Mouse (Mus musculus): ENCODE measurements around the gene Apod.

Apod gene

DNA sequence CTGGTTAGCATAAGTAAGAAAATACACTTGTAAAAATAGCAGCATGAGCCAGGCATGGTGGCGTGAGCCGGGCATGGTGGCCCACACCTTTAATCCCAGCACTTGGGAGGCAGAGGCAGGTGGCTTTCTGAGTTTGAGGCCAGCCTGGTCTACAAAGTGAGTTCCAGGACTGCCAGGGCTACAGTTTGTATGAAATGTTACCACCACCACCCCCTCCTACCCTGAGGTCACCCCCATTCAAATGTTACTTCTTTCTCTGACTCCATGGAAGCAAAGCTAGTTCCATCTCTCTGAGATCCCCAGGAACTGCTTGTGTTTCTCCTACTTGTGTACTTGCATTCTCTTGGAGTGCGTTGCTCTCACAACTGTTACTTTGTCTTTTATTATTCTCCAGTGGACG, 34.4 kb downstream of the Apod start:
- DNase-seq (ENCODE audit: low spot score), result no peak

- no peak for DNase-seq (ENCODE audit: low spot score)
Measured at GRCm38 (mm10) chr16:31278581-31278980, 36.0 kb downstream of the Apod start.

- no peak for DNase-seq (ENCODE audit: low spot score)
Measured at GRCm38 (mm10) chr16:31278081-31278480, 36.5 kb downstream of the Apod start.

- DNase-seq (ENCODE audit: low spot score), result no peak
Measured at GRCm38 (mm10) chr16:31276962-31277361, 37.6 kb downstream of the Apod start.

DNA sequence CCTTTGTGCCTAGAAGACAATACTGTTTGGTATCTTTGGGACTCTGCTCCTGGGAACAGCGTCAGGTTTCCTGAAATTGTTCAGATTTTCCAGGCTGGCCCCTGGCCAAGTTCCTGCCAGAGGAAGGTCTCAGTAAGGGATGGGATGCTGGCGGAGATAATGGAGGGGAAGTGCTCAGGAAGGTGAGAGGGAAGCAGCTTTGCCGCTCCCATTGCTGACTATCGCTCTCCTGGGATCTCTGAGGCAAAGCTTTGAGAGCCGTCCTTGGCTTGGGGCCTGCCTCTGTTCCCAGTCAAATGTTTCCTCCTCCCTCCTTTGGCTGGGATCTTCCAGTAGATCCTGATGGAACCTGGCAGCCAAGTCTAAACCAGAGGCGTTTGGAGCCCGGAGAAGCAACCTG, 38.1 kb downstream of the Apod start:
- peak; percentile 51 for DNase-seq (ENCODE audit: low spot score)

DNA sequence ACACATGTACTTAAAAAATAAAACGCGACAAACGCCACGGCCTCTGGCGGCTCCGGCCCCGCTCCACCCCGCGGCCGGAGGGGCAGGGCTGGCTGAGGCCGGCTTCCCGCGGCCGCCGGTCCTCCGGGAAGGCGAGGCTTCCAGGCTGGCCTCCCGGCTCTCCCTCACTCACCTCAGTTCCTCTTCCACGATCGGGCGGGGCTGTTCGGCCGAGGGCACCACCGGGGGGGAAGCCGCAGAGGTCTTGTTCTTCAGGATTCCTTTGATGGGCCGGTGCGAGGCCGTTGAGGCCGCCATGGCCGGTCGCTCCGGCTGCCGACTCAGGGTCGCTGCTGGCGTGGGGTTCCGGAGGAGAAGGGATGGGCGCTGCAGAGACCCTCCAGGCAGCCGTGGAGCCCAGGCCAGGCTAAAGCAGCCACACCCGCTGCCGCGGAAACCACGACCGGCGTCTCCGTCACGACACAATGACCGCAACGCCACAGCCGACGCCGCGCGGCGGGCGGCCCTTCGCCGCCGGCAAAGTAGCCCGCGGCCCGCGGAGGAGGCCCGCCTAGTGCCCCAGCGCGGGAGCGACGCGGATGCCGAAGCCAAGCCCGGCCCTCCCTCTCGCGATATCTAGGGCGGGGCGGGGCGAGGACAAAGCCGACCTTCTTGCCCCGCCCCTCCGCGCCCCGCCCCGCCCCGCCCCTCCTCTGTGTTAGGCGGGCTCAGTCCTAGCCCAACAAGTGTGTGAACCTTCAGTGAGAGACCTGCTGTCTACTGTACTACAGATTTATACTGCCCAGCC, 39.7 kb downstream of the Apod start, which contains the start of gene Ppp1r2:
Ppp1r2 (minus strand) TSS at position 604 of the 787 bp plus-strand sequence.
- peak; percentile 94 for DNase-seq (ENCODE audit: low spot score)

- no peak for DNase-seq (ENCODE audit: low spot score)
Measured at GRCm38 (mm10) chr16:31274084-31274483, 40.5 kb downstream of the Apod start.

DNA sequence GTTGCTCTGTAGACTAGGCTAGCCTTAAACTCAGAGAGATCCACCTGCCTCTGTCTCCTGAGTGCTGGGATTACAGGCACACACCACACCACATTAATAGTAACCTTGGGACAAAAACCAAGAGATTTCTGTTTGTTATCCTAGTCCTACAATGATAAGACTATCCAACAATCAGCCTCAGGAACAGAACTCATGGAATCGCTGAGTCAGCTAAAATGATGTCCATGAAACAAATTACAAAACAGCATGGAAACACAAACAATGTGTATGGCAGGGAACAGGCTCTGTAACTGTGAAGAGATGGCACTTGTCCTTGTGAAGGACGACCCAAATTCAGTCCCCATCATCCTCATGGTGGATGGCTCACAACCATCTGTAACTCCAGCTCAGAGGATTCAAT, 47.9 kb downstream of the Apod start:
- DNase-seq (ENCODE audit: low spot score), result no peak

- DNase-seq (ENCODE audit: low spot score), result no peak
Measured at GRCm38 (mm10) chr16:31256151-31256550, 58.5 kb downstream of the Apod start.

- DNase-seq (ENCODE audit: low spot score), result no peak
Measured at GRCm38 (mm10) chr16:31255685-31256084, 58.9 kb downstream of the Apod start.

- DNase-seq (ENCODE audit: low spot score), result no peak
Measured at GRCm38 (mm10) chr16:31249401-31249800, 65.2 kb downstream of the Apod start.

GRCm38 (mm10) chr16:31248717-31249116, 65.9 kb downstream of the Apod start:
- DNase-seq (ENCODE audit: low spot score), result no peak

DNA sequence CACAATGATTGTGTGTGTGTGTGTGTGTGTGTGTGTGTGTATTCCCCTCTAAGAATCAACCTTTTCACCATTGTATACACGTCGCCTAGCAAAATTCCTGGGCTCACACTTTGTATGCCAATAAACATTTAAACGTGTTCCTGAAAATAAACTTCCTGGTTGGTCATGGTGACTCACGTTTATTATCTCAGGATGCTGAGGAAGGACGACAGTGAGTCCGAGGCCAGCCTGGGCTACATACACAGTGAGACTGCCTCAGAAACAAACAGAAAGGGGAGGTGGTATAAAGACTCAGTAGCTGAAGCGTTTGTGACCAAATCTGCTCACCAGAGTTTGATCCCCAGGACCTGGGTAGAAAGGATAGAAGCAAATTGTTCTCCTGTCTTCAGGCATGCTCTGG, 67.2 kb downstream of the Apod start:
- DNase-seq (ENCODE audit: low spot score), result no peak

Data from ovary, postnatal 36 days (tissue).